Mouse (Mus musculus): ENCODE results near the gene Dbi.
A peak's percentile ranks its signal among the peaks of the same experiment; 100 is the strongest.

Dbi gene

GRCm38 (mm10) chr1:120120141-120120968 is 523 bp downstream of the Dbi start:
- DNase-seq: peak; percentile 69

- DNase-seq: peak; percentile 57
These were observed 1.5 kb downstream of the Dbi start for GRCm38 (mm10) chr1:120119389-120119788.

DNA sequence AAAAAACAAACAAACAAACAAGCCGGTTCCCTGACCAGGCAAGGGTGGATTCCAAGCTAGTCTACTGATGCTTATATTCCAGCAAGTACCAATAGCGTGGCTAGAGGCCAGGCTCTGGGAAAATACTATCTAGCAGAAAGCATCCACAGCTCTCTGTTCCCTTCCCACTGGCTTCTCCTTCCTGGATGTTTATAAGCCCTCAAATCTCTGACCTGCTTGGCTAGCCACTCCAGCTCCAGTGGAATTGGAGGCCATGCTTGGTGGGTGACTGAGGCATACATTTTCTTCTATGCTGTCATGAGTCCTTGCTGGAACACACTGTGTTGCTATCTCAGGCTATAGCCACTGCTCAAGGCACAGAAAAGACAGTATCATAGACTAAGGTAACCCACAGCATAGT is 2.0 kb downstream of the Dbi start:
- peak; percentile 38 for DNase-seq

GRCm38 (mm10) chr1:120116106-120116505 is 4.8 kb downstream of the Dbi start:
- no peak for DNase-seq

GRCm38 (mm10) chr1:120115671-120116081 is 5.2 kb downstream of the Dbi start:
- DNase-seq: peak; percentile 90

- no peak for DNase-seq
These were observed 8.4 kb downstream of the Dbi start for GRCm38 (mm10) chr1:120112251-120113187.

DNA sequence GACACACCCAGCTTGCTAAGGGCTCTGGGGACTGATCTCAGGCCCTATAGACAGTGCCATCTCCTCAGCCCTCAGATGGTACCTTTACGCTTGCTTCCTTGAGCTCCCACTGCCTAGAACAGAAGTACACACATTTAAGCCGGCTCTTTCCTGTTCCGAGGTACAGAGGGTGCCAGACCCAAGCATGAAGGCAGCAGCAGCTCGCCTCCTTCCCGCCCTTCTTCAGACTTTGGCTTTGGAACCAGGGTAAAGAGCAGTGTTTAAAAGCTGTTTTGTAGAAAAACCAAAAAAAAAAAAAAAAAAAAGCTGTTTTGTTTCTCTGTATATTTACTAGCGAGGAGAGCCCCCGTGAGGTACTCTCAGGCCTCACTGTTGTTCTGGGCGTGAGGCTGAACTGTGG is 9.1 kb downstream of the Dbi start:
- no peak for DNase-seq

GRCm38 (mm10) chr1:120109741-120110432 is 11.0 kb downstream of the Dbi start:
- DNase-seq: no peak

GRCm38 (mm10) chr1:120105556-120105959 is 15.3 kb downstream of the Dbi start:
- no peak for DNase-seq

- DNase-seq: no peak
These were observed 19.7 kb downstream of the Dbi start for GRCm38 (mm10) chr1:120101227-120101609.

DNA sequence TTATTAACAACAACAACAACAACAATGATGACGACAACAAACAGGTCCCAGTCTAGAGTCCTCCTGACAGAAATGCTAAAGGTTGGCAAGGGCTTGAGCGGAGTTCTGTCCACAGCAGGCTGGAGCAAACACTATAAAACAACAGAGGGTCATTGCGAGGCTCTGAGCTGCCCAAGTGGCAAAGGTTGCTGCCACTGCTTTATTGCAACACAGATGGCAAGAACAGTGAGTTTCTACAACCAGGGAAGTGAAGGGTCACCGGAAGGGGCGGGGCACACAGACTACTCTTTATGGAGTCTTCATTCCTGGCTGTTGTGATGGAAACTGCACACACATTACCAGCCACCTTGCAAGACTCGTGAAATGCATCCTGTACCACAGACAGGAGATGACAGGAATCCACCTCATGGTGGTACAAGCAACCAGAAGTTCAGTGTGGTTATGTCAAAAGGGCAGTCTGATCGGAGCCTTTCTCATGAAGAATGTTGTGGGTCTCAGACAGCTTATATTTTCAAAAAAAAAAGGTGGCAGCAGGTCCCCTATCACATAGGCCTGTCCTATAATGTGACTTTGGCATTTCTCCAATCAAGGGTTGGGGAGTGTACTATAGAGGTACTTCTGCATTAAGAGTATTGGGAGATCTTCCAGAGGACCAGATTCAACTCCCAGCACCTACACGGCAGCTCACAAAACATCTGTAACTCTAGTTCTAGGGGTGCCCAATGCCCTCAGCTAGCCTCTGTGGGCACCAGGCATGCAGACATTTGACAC is 20.2 kb downstream of the Dbi start:
- DNase-seq: no peak

- DNase-seq: no peak
These were observed 21.4 kb downstream of the Dbi start for GRCm38 (mm10) chr1:120099483-120099882.

GRCm38 (mm10) chr1:120098327-120098726 is 22.6 kb downstream of the Dbi start:
- peak; percentile 63 for DNase-seq

GRCm38 (mm10) chr1:120094920-120095319 is 26.0 kb downstream of the Dbi start:
- DNase-seq: no peak

GRCm38 (mm10) chr1:120093482-120094134 is 27.3 kb downstream of the Dbi start:
- DNase-seq: peak; percentile 84

- DNase-seq: no peak
These were observed 29.9 kb downstream of the Dbi start for GRCm38 (mm10) chr1:120090880-120091570.

DNA sequence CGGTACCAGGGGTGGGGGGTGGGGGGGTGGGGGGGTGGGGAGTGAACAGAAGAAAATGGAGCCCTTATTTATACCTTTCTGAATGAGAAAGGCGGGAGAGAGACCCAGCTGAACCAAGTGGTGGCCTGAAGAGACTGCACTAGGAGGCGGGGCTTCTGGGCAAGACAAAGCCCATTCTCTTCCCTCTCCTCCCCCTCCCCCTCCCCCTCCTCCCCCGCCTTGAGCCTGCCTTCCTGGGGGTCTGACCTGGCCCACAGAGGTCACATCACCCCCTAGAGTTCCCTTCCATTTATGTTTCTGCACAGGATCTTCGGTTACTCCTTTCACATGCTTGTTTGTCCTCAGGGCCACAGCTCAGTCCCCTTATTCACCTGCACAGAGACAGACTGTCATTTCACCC is 31.7 kb downstream of the Dbi start:
- no peak for DNase-seq

- no peak for DNase-seq
These were observed 34.2 kb downstream of the Dbi start for GRCm38 (mm10) chr1:120086644-120087043.

DNA sequence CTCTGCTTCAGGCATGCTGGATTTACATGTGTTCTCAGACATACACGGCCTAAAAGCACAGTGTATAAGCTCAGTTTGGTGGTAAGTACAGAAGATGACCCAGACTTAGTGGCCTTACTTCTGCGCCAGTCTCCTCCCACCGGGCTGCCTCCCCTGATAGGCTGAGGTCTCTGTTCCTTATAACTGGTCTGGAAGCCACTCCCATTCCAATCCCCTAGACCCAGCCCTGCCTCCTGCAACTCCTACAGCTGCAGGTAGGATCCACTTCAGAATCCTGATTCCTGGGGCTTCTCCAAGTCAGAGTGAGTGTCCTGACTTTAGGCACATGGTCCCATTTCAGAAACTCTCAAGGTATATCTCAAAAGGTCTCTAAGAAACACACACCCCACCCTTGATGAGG is 35.2 kb downstream of the Dbi start:
- DNase-seq: no peak

DNA sequence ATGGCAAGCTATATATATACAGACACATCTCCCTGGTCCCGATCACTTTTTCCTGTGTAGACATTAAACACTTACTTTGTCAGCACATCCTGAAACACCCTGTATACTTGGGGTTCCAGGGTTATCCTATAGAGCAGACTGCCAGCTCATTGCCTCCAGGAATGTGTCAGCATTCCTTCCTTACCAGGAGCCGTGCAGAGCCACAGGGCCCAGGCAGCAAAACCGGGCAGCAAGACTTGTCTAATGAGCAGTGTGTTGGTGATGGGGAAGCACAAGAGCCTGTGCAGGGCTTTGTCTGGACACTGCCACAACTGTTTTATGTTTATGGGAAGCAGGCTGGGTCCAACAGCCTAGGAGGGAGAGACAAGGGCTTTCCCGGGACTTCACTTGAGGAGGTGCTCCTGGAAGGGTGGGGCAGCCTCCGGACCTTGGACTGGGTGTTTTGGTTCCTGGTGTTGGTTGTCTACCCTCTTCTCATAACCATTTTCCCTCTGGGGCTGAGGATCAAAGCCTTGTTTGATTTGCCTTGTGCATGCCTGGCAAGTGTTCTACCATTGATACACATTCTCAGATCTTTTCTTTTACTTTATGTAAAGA is 36.9 kb downstream of the Dbi start:
- DNase-seq: no peak

Measured in cerebellum, adult 9-10 months (tissue).